Mouse (Mus musculus) forebrain, embryonic 15.5 days (tissue): ENCODE measurements at regions not wholly inside any gene's neighbourhood (a gene's known extent, or its start where the extent isn't known, plus 50 kb on each side); places are given as distances from the start of the nearest gene placed in this dataset.

Experiments
- ATAC-seq: fragments of 200-750 bp; cut with Nextera tagmentation; replicated peaks from 2 replicates; pipeline ENCODE4 v1.8.0; 2017; ENCODE audit warnings: mild to moderate bottlenecking, moderate TSS enrichment, moderate library complexity
- H3K27ac ChIP-seq: fragments of 300-500 bp; sonication (generic); replicated peaks from 2 replicates; pipeline ENCODE4 v1.5.1; 2015; ENCODE audit warnings: mild to moderate bottlenecking, inconsistent platforms
- H3K27me3 ChIP-seq: fragments of 300-500 bp; sonication (generic); 2 replicates; pipeline ENCODE4 v1.6.1; 2015; ENCODE audit warnings: inconsistent platforms
- H3K36me3 ChIP-seq: fragments of 300-500 bp; sonication (generic); 2 replicates; pipeline ENCODE4 v1.6.1; 2015; ENCODE audit warnings: mild to moderate bottlenecking, inconsistent platforms
- H3K4me1 ChIP-seq: fragments of 300-500 bp; sonication (generic); 2 replicates; pipeline ENCODE4 v1.6.1; 2015; ENCODE audit warnings: inconsistent platforms
- H3K4me2 ChIP-seq: fragments of 300-500 bp; sonication (generic); replicated peaks from 2 replicates; pipeline ENCODE4 v1.6.1; 2015; ENCODE audit warnings: mild to moderate bottlenecking, inconsistent platforms
- H3K4me3 ChIP-seq: fragments of 300-500 bp; sonication (generic); 2 replicates; pipeline ENCODE4 v1.5.1; 2015; ENCODE audit warnings: mild to moderate bottlenecking, inconsistent platforms
- H3K9ac ChIP-seq: fragments of 300-500 bp; sonication (generic); replicated peaks from 2 replicates; pipeline ENCODE4 v1.6.1; 2015; ENCODE audit warnings: mild to moderate bottlenecking, inconsistent platforms
- H3K9me3 ChIP-seq: fragments of 300-500 bp; sonication (generic); 2 replicates; pipeline ENCODE4 v1.6.1; 2016; ENCODE audit warnings: inconsistent platforms
- WGBS: fragments of 180-500 bp; shearing (Covaris S2); methylation state at CpG from one replicate; pipeline ENCODE4 v1.1.7; 2015; ENCODE audit warnings: mixed read lengths; 5-methylcytosine and 5-hydroxymethylcytosine counted together

DNA sequence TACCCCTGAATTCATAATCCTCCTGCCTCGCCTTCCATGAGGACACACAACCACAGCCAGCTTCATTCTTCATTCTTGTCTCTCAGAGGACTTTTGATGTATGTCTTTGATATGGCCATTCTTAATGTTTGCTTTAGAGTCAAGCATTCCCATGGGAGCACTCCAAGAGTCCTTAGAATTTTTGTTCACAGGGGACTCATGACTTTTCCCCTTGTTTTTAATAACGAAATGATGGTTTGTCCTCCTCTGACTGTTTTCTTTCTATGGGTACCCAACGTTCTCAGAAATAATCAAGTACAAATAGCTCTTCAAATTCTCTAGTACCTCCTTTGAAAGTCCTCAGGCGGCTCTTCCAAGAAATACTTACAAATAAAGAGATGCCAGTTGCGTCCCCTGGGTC, 184.4 kb downstream of the Cbln4 start:
- Histone ChIP-seq H3K9ac (no peak overlapping the region), H3K4me1 (peaks cover 6% of the 10 kb centered on the region; the same call in 1 of the 2 replicates), H3K36me3 (no peaks in the 10 kb centered on the region), H3K4me2 (no peak overlapping the region), H3K9me3 (no peaks in the 10 kb centered on the region), H3K4me3 (no peak overlapping the region), H3K27ac (no peak overlapping the region), H3K27me3 (no peaks in the 10 kb centered on the region)
- no peak for ATAC-seq
- 66% methylated on average over 5 of the region's 5 CpGs for WGBS

DNA sequence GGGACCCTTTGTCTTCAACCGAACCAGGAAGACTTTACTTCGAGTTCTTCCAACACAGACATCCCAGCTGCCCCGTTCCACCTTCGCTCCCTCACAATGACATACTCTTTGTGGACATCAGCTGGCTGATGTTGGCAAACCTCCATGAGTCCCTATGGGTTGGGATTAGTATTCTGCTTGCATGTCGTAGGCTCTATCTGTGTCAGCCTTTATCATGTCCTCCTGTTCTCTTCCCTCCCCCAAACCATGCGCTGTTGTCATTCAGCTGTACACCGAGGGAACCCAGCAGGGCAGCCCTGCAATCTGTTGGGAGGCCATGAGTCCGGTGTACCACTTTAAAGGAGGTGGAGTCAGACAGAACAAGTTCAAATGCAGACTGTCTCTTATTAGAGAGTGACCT, 186.8 kb downstream of the Cbln4 start:
- 60% methylated on average over 8 of the region's 8 CpGs for WGBS
- H3K4me1 ChIP-seq, result peaks cover 6% of the 10 kb centered on the region; the same call in 1 of the 2 replicates
- H3K9ac ChIP-seq, result no peak overlapping the region
- H3K4me3 ChIP-seq, result no peak overlapping the region
- no peaks in the 10 kb centered on the region for H3K27me3 ChIP-seq
- H3K9me3 ChIP-seq, result no peaks in the 10 kb centered on the region
- H3K4me2 ChIP-seq, result no peak overlapping the region
- ATAC-seq, result no peak
- H3K27ac ChIP-seq, result no peak overlapping the region
- no peaks in the 10 kb centered on the region for H3K36me3 ChIP-seq

DNA sequence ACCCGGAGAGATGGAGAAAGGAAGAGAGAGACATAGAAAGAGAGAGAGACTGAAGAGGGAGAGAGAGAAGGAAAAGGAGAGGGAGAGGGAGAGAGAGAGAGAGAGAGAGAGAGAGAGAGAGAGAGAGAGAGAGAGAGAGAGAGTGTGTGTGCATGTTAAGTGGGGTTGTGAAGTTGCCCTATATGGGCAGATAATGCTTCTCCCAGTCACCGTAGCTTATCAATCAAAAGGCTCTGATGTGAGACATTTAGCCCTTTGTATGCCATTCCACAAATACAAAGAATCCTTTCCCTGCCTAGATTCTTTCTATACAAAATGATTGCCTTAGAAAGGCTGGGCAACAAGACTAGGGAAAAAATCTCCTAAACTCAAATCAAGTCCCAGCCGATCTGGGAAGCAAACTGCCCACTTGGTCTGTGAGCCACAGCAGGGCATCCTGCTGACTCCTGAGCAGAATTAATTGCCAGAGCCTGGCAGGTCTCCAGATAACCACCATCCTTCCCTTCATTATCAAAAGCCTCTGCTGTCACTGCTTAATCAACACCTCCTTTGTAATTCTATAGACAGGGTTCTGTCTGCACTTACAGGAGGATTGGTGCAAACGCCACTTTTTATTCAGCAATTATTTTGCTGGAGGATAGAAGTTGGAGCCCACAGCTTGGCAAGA, 196.3 kb downstream of the Cbln4 start:
- H3K27ac ChIP-seq, result peak overlapping the region; percentile 35
- H3K9me3 ChIP-seq, result 0 out of 2 replicates have a peak, but pooled peaks cover 6% of the 10 kb centered on the region
- peak; percentile 85 for ATAC-seq
- WGBS, result 18% methylated on average over 4 of the region's 4 CpGs
- no peak overlapping the region for H3K4me3 ChIP-seq
- no peaks in the 10 kb centered on the region for H3K27me3 ChIP-seq
- peaks cover 7% of the 10 kb centered on the region for H3K4me1 ChIP-seq
- no peak overlapping the region for H3K4me2 ChIP-seq
- H3K36me3 ChIP-seq, result no peaks in the 10 kb centered on the region
- no peak overlapping the region for H3K9ac ChIP-seq

DNA sequence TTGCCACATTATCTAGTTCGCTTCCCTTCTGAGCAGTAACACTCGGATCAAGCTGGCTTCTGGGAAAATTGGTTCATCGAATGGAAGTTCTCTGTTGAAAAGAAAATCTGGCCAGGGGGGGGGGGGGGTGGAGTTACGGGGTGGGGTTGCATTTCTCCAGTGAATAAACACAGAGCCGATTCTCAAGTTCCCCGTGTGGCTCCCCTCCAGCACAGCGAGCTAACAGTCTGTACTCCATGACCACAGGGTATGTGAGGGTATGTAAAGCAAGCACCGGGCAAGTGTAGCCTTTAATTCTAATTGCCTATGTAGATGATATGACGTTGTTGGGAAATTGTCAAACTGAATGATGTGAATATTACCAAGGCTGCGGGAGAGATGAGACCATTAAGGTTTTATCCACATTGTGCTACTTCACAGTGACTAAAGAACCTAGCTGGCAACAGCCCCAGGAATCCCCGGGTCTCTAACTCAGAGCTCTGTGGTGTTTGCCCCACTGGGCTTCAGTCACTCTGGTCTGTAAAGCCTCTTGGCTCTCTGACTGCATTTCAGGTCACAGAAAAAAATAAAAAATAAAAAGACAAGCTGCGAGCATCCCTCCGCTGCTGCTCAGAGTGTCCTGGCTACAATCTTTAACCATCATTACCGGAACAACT, 203.1 kb downstream of the Cbln4 start:
- H3K36me3 ChIP-seq, result no peaks in the 10 kb centered on the region
- WGBS, result 43% methylated on average over 14 of the region's 14 CpGs
- ATAC-seq, result peak; percentile 69
- H3K4me1 ChIP-seq, result peaks cover 6% of the 10 kb centered on the region
- no peaks in the 10 kb centered on the region for H3K27me3 ChIP-seq
- 0 out of 2 replicates have a peak overlapping the region, but pooled peaks have one; percentile 8 for H3K27ac ChIP-seq
- H3K9me3 ChIP-seq, result no peaks in the 10 kb centered on the region
- no peak overlapping the region for H3K9ac ChIP-seq
- 0 out of 2 replicates have a peak overlapping the region, but pooled peaks have one; percentile 1 for H3K4me2 ChIP-seq
- no peak overlapping the region for H3K4me3 ChIP-seq

DNA sequence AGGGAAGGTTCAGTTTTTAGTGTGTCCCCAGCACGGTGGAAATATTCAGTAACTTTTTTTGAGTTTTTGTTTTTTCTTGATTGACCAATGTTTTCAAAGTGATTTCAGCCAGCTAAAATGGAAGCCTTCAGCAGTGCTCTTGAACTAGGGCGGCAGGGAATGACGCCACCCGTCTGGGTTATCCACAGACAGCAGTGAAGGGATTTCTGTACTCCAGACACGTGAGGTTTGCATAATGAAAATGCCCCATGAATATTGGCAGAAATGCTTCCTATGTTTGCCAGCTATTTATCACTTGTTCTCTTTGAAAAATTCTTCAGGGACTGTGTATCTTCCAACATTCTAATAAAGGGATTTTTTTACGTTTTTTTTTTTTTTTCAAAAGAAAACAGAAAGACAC, 221.1 kb downstream of the Cbln4 start:
- Histone ChIP-seq H3K27me3 (no peaks in the 10 kb centered on the region), H3K9ac (no peak overlapping the region), H3K4me3 (no peak overlapping the region), H3K9me3 (no peaks in the 10 kb centered on the region), H3K27ac (no peak overlapping the region), H3K4me1 (peaks cover 16% of the 10 kb centered on the region), H3K4me2 (no peak overlapping the region), H3K36me3 (no peaks in the 10 kb centered on the region)
- 55% methylated on average over 6 of the region's 6 CpGs for WGBS
- no peak for ATAC-seq

DNA sequence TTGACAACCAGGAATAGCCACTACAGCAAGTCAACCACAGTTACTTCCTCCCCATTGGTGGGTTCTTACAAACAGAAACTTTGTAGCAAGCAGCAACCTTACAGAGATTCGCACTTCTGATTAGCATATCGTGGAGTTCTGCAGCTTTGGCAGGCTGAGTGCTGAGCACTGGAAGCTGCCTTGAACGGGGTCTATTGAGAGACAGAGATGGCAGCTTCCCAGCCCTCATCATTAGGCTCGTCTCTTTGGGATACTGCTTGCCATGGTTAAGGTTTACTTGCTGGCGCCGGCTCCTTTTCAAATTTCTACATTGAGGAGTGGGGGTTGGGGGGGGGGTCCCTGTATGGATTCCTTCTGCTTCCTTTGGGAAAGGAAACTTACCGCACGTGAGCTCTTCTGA, 224.8 kb downstream of the Cbln4 start:
- no peaks in the 10 kb centered on the region for H3K36me3 ChIP-seq
- no peak overlapping the region for H3K4me3 ChIP-seq
- no peaks in the 10 kb centered on the region for H3K27me3 ChIP-seq
- peaks cover 28% of the 10 kb centered on the region for H3K4me1 ChIP-seq
- peak overlapping the region; percentile 33; the same call in 1 of the 2 replicates for H3K27ac ChIP-seq
- 38% methylated on average over 8 of the region's 8 CpGs for WGBS
- no peak overlapping the region for H3K9ac ChIP-seq
- peak; percentile 70 for ATAC-seq
- no peak overlapping the region for H3K4me2 ChIP-seq
- H3K9me3 ChIP-seq, result no peaks in the 10 kb centered on the region

DNA sequence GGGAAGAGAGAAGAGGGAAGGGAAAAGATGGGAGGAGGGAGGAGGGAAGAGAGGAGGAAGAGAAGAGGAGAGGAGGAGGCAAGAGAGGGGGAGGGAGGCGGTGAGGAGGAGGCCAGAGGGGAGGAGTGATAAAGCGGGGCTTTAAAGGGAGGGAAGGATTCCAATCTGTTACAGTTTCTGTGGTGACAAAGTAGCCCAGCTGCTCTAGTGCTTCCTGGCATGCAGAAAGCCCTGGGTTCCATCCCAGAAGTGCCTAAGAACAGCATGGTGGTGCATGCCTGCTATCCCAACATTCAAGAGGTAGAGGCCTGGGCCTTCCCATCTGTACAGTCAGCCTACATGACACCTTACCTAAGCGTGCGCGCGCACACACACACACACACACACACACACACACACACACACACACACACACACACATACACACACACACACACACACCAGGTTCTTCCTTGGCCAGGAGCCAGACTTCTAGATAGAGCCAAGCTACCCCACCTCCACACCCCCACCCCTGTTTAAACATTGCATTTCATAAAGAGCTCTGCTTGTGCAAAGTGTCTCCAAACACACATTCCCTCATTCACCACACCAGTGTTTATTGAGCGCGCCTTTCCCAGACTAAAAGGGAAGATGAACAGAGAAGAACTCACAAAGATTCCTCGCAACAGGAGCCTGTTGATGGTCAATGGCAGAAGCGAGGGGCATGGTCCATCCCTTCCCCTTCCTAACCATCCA, 226.4 kb downstream of the Cbln4 start:
- Histone ChIP-seq H3K4me1 (peaks cover 33% of the 10 kb centered on the region), H3K9me3 (no peaks in the 10 kb centered on the region), H3K4me3 (no peak overlapping the region), H3K9ac (no peak overlapping the region), H3K4me2 (no peak overlapping the region), H3K27me3 (no peaks in the 10 kb centered on the region), H3K27ac (no peak overlapping the region), H3K36me3 (no peaks in the 10 kb centered on the region)
- peak; percentile 92 for ATAC-seq
- 70% methylated on average over 10 of the region's 10 CpGs for WGBS

DNA sequence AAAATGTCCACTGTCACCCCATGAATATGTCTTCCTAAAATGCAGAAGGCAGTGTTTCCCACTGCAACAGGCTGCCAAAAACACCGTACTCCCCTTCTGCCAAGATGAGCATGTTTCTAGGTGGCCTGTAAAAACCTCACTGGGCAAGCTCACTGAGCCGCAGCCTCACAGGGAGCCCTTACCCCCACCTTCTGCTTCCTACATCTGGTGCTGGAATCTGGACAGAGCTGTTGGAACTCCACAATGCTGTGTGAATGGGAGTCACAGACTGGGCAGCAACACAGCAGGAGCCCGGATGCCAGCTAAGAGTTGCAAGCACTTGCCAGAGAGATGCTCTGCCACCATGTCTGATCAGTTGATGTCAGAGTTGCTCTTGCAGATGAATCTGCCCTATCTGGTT, 230.6 kb downstream of the Cbln4 start:
- Histone ChIP-seq H3K4me1 (peaks cover 23% of the 10 kb centered on the region), H3K27me3 (no peaks in the 10 kb centered on the region), H3K9ac (no peak overlapping the region), H3K9me3 (no peaks in the 10 kb centered on the region), H3K4me3 (no peak overlapping the region), H3K27ac (no peak overlapping the region), H3K36me3 (no peaks in the 10 kb centered on the region), H3K4me2 (no peak overlapping the region)
- 53% methylated on average over 3 of the region's 3 CpGs for WGBS
- ATAC-seq, result peak; percentile 46; the same call in 1 of the 2 replicates

DNA sequence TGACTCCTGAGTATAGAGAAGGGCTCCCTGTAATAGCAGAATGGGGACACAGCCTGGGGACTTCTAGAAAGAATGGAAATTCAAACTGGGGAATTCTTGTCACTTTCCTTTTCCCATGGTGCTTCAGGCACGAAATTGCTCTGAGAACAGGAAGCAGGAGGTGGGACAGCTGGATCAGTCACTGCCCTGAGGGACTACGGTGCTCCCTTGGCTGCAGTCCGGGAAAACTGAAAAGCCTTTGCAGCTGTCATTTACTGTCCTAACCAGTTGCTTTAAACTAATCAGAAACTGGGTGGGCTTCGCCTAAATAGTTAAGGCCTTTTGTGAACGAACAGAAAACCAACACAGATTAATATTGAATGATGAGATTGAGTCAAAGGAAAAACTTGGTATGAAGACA, 237.9 kb downstream of the Cbln4 start:
- H3K9ac ChIP-seq, result no peak overlapping the region
- H3K9me3 ChIP-seq, result no peaks in the 10 kb centered on the region
- H3K4me2 ChIP-seq, result no peak overlapping the region
- H3K4me1 ChIP-seq, result no peaks in the 10 kb centered on the region; the same call in 1 of the 2 replicates
- H3K36me3 ChIP-seq, result no peaks in the 10 kb centered on the region
- WGBS, result 53% methylated on average over 5 of the region's 5 CpGs
- no peak overlapping the region for H3K27ac ChIP-seq
- H3K27me3 ChIP-seq, result no peaks in the 10 kb centered on the region
- H3K4me3 ChIP-seq, result no peak overlapping the region
- no peak for ATAC-seq

DNA sequence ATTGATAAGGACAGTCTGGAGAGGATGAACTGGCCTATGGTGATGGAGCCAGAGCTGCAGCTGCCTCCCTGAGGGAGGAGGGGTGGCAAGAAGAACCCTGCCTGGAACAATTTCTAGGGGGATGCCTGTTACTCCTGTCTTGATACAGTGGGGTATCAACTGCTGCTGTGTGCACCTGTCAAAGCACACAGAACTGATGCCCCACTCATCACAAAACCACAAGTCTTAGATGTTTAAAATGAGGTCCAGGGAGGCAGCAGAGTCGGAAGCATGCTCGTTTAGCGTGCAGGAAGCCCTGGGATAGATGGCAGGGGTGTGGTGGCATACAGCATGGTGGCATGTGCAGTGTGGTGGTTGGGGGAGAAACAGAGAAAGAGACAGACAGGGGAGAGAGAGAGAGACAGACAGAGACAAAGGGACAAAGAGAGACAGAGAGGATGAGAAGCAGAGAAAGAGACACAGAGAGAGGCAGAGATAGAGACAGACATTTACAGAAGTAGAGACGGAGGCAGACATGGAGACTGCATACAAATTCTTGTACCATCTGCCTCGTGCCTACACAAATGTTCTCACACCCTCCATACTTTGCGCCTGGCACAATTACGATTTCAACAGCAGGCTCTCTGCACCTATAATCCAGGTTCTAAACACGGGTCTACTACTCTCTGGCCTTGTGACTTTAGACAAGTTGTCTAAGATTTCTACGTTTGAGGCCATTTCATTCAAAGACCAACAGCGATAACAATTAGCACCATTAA, 242.6 kb downstream of the Cbln4 start:
- WGBS, result 71% methylated on average over 10 of the region's 10 CpGs
- Histone ChIP-seq H3K36me3 (no peaks in the 10 kb centered on the region), H3K27me3 (no peaks in the 10 kb centered on the region), H3K4me2 (no peak overlapping the region), H3K27ac (no peak overlapping the region), H3K9me3 (no peaks in the 10 kb centered on the region), H3K4me1 (peaks cover 5% of the 10 kb centered on the region; the same call in 1 of the 2 replicates), H3K9ac (no peak overlapping the region), H3K4me3 (no peak overlapping the region)
- no peak for ATAC-seq

DNA sequence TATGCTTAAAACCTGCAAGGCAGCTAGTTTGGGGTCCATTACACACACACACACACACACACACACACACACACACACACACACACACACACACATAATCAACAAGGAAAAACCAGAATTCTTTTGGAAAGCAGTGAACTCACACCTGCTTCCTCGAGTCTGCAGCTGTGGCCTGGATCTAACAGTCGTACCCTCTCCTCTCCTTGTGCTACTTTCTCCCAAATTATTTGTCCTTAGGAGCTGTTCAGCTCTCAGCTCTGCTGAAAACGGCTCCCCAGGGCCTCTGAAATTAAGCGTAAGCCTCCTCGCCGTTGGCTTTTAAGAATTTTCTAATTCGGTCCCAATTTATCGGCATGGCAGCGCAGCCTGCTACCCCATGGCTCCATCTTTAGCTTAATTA, 243.9 kb downstream of the Cbln4 start:
- H3K36me3 ChIP-seq, result no peaks in the 10 kb centered on the region
- no peak overlapping the region for H3K4me3 ChIP-seq
- no peak overlapping the region for H3K4me2 ChIP-seq
- H3K9ac ChIP-seq, result no peak overlapping the region
- no peak overlapping the region for H3K27ac ChIP-seq
- H3K9me3 ChIP-seq, result no peaks in the 10 kb centered on the region
- H3K27me3 ChIP-seq, result no peaks in the 10 kb centered on the region
- ATAC-seq, result no peak
- 21% methylated on average over 9 of the region's 9 CpGs for WGBS
- 0 out of 2 replicates have a peak, but pooled peaks cover 5% of the 10 kb centered on the region for H3K4me1 ChIP-seq

DNA sequence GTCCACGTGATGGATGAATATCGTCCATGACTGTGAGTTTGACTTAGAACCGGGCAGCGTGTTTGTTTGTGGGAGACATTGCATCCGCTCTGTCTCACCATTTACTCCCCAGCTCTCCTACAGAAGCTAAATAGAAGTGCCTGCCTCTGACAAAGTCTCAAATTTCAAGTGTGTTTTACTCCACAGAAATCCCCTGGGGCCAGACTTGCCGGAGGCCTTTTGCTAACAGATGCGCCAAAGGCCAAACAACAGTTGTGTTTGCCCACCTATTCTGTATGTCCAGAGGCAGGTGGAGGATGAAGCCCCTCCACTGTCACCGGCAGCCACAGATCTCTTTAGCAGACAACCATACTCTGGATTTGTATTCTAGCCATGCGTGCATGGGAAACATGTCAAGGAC, 252.6 kb downstream of the Cbln4 start:
- 81% methylated on average over 9 of the region's 9 CpGs for WGBS
- no peaks in the 10 kb centered on the region for H3K4me1 ChIP-seq
- no peak for ATAC-seq

More for the DNA sequence above, 252.6 kb downstream of the Cbln4 start:
- H3K27me3 ChIP-seq, result no peaks in the 10 kb centered on the region
- no peak overlapping the region for H3K4me2 ChIP-seq
- H3K4me3 ChIP-seq, result no peak overlapping the region
- no peaks in the 10 kb centered on the region for H3K9me3 ChIP-seq
- H3K36me3 ChIP-seq, result no peaks in the 10 kb centered on the region
- no peak overlapping the region for H3K9ac ChIP-seq
- no peak overlapping the region for H3K27ac ChIP-seq
